Mouse (Mus musculus): ENCODE data around the gene Rgsl1. TPM values are rescaled to one million over a fixed set of nuclear protein-coding genes. Genes with fewer than 3 reads are reported as not detected.
A peak's percentile ranks its signal among the peaks of the same experiment; 100 is the strongest.
"Not testable (repeated sequence)": the region's sequence is repeated elsewhere in the genome, so short reads cannot be mapped to it uniquely, and the experiment has no call there.

Rgsl1 gene
- polyA plus RNA-seq, 1 experiment from 2014 or later: 0.08 TPM

DNA sequence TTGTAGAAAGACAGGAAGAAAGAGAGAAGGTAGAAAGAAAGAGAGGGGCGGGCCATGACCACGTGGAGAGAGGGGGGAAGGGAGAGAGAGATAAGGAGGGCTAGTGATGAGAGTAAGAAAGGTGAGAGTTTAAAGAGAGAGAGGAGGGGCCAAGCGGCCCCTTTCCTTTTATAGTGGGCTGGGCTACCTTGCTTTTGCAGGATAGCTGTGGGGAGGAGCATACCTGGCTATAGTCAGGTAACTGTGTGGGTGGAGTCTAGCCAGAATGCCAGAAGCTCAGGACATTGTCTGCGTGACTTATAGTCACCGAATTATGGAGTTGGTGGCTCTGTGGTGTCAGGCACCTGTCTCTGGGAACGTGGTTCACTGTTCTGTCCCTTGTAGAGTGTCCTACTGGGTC is 74.4 kb downstream of the Rgsl1 start:
- not testable (repeated sequence) for H3K27me3 ChIP-seq (replicated peaks; ENCODE audit: control insufficient read depth, insufficient read depth, low read length); H3K36me3 ChIP-seq (ENCODE audit: control insufficient read depth, insufficient read depth, low read length); DNase-seq (ENCODE audit: low spot score); H3K4me2 ChIP-seq (ENCODE audit: low read length); H3K4me3 ChIP-seq (ENCODE audit: low read depth, low read length); H3K4me1 ChIP-seq (replicated peaks; ENCODE audit: control insufficient read depth, insufficient read depth, low read length); H3K9me3 ChIP-seq (ENCODE audit: control insufficient read depth, low read length); H3K9ac ChIP-seq (ENCODE audit: low read length)
- H3K27ac ChIP-seq (ENCODE audit: low read depth): peak overlapping the region; percentile 76
- 58% methylated on average over 6 of the region's 6 CpGs for WGBS
- peak; percentile 53 for ATAC-seq (replicated peaks; ENCODE audit: low FRiP score, low TSS enrichment, low read depth)

DNA sequence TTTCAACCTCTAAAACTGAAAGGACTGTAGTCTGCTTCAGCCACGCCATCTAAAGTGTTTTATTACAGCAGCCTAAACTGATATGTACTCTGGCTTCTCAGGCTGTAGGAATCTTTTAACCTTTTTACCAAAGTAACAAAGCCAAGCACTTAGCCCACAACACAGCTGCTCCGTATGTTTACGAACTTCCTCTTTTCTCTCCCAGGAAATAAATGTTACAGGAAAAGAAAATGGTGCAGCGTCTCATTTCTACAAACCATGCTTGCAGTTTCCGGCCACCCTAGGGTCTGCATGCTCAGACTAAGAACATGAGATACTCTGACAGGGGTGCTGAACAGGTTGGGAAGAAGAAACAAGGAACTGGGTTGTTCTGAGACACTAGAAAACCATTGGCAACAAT is 75.5 kb downstream of the Rgsl1 start:
- H3K4me1 ChIP-seq (replicated peaks; ENCODE audit: control insufficient read depth, insufficient read depth, low read length): peaks cover 6% of the 10 kb centered on the region; the same call in 1 of the 2 replicates
- H3K36me3 ChIP-seq (ENCODE audit: control insufficient read depth, insufficient read depth, low read length): no peaks in the 10 kb centered on the region
- no peak overlapping the region for H3K9ac ChIP-seq (ENCODE audit: low read length)
- ATAC-seq (replicated peaks; ENCODE audit: low FRiP score, low TSS enrichment, low read depth) (no peak), DNase-seq (ENCODE audit: low spot score) (no peak)
- peak overlapping the region; percentile 29; the same call in 1 of the 2 replicates for H3K4me2 ChIP-seq (ENCODE audit: low read length)
- H3K4me3 ChIP-seq (ENCODE audit: low read depth, low read length): no peak overlapping the region
- H3K9me3 ChIP-seq (ENCODE audit: control insufficient read depth, low read length): no peaks in the 10 kb centered on the region
- no peaks in the 10 kb centered on the region for H3K27me3 ChIP-seq (replicated peaks; ENCODE audit: control insufficient read depth, insufficient read depth, low read length)
- WGBS: 68% methylated on average over 5 of the region's 5 CpGs
- peak overlapping the region; percentile 59; the same call in 1 of the 2 replicates for H3K27ac ChIP-seq (ENCODE audit: low read depth)

GRCm38 (mm10) chr1:153767281-153767680 is 76.7 kb downstream of the Rgsl1 start:
- WGBS: 81% methylated on average over 1 of the region's 1 CpGs
- ATAC-seq (replicated peaks; ENCODE audit: low FRiP score, low TSS enrichment, low read depth) (no peak), DNase-seq (ENCODE audit: low spot score) (no peak)
- no peaks in the 10 kb centered on the region for H3K27me3 ChIP-seq (replicated peaks; ENCODE audit: control insufficient read depth, insufficient read depth, low read length)
- no peaks in the 10 kb centered on the region for H3K36me3 ChIP-seq (ENCODE audit: control insufficient read depth, insufficient read depth, low read length)
- no peak overlapping the region for H3K9ac ChIP-seq (ENCODE audit: low read length)
- no peaks in the 10 kb centered on the region for H3K9me3 ChIP-seq (ENCODE audit: control insufficient read depth, low read length)
- H3K27ac ChIP-seq (ENCODE audit: low read depth): no peak overlapping the region
- no peak overlapping the region for H3K4me2 ChIP-seq (ENCODE audit: low read length)
- peaks cover 6% of the 10 kb centered on the region; the same call in 1 of the 2 replicates for H3K4me1 ChIP-seq (replicated peaks; ENCODE audit: control insufficient read depth, insufficient read depth, low read length)
- H3K4me3 ChIP-seq (ENCODE audit: low read depth, low read length): no peak overlapping the region

DNA sequence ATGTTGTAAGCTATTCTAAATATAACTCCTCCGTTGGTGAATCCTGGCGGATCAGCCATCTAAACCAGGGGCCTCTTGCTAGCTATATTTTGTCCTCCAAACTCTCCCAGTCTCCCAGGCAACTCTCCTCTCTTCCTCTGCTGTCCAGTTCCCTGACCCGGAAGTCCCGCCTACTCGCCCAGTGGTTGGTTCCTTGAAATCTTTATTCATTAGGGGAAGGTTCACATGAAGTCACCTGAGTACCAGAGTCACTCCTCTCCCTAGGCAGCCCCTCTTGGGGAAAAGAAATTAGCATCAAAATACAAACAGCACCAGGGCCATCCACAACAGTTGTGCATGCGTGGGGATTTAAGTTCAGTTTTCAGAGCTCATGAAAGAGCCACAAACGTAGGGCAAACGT is 77.6 kb downstream of the Rgsl1 start:
- Histone ChIP-seq H3K4me3 (ENCODE audit: low read depth, low read length) (no peak overlapping the region), H3K36me3 (ENCODE audit: control insufficient read depth, insufficient read depth, low read length) (no peaks in the 10 kb centered on the region), H3K27me3 (replicated peaks; ENCODE audit: control insufficient read depth, insufficient read depth, low read length) (no peaks in the 10 kb centered on the region), H3K4me2 (ENCODE audit: low read length) (no peak overlapping the region), H3K9me3 (ENCODE audit: control insufficient read depth, low read length) (no peaks in the 10 kb centered on the region), H3K4me1 (replicated peaks; ENCODE audit: control insufficient read depth, insufficient read depth, low read length) (0 out of 2 replicates have a peak, but pooled peaks cover 2% of the 10 kb centered on the region), H3K9ac (ENCODE audit: low read length) (no peak overlapping the region), H3K27ac (ENCODE audit: low read depth) (no peak overlapping the region)
- ATAC-seq (replicated peaks; ENCODE audit: low FRiP score, low TSS enrichment, low read depth) (no peak), DNase-seq (ENCODE audit: low spot score) (no peak)
- 52% methylated on average over 8 of the region's 8 CpGs for WGBS

DNA sequence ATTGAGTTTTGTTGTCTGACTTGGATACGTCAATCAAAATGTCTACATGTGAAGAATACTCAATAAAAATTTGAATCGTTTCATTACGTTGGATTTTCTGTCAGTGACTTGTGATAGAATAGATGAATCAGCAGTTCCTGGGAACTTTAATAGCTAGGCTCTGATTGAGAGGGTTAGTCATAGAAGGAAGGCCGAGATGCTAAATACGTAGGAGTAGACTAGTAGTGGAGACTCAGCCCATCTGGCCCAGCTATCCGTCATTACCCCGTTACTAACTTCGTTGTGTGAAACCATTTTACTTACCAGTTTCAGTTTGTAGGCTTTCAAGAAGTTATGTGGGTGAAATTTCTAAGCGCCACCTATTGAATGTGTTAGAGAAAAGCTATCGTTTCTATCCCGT is 79.8 kb downstream of the Rgsl1 start:
- Histone ChIP-seq H3K9ac (ENCODE audit: low read length) (no peak overlapping the region), H3K4me3 (ENCODE audit: low read depth, low read length) (no peak overlapping the region), H3K27ac (ENCODE audit: low read depth) (no peak overlapping the region), H3K36me3 (ENCODE audit: control insufficient read depth, insufficient read depth, low read length) (no peaks in the 10 kb centered on the region; the same call in 1 of the 2 replicates), H3K4me2 (ENCODE audit: low read length) (no peak overlapping the region), H3K9me3 (ENCODE audit: control insufficient read depth, low read length) (no peaks in the 10 kb centered on the region), H3K4me1 (replicated peaks; ENCODE audit: control insufficient read depth, insufficient read depth, low read length) (no peaks in the 10 kb centered on the region), H3K27me3 (replicated peaks; ENCODE audit: control insufficient read depth, insufficient read depth, low read length) (no peaks in the 10 kb centered on the region)
- DNase-seq (ENCODE audit: low spot score) (no peak), ATAC-seq (replicated peaks; ENCODE audit: low FRiP score, low TSS enrichment, low read depth) (no peak)
- 86% methylated on average over 11 of the region's 11 CpGs for whole genome bisulfite sequencing

DNA sequence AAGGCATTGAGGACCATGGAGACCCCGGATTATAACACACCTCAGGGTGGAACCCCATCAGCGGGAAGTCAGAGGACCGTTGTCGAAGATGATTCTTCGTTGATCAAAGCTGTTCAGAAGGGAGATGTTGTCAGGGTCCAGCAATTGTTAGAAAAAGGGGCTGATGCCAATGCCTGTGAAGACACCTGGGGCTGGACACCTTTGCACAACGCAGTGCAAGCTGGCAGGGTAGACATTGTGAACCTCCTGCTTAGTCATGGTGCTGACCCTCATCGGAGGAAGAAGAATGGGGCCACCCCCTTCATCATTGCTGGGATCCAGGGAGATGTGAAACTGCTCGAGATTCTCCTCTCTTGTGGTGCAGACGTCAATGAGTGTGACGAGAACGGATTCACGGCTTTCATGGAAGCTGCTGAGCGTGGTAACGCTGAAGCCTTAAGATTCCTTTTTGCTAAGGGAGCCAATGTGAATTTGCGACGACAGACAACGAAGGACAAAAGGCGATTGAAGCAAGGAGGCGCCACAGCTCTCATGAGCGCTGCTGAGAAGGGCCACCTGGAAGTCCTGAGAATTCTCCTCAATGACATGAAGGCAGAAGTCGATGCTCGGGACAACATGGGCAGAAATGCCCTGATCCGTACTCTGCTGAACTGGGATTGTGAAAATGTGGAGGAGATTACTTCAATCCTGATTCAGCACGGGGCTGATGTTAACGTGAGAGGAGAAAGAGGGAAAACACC is 90.0 kb downstream of the Rgsl1 start:
- H3K4me2 ChIP-seq (ENCODE audit: low read length): no peak overlapping the region
- no peaks in the 10 kb centered on the region for H3K9me3 ChIP-seq (ENCODE audit: control insufficient read depth, low read length)
- no peak overlapping the region for H3K9ac ChIP-seq (ENCODE audit: low read length)
- H3K4me3 ChIP-seq (ENCODE audit: low read depth, low read length): no peak overlapping the region
- DNase-seq (ENCODE audit: low spot score) (no peak), ATAC-seq (replicated peaks; ENCODE audit: low FRiP score, low TSS enrichment, low read depth) (no peak)
- 72% methylated on average over 25 of the region's 25 CpGs for WGBS
- no peak overlapping the region for H3K27ac ChIP-seq (ENCODE audit: low read depth)
- H3K27me3 ChIP-seq (replicated peaks; ENCODE audit: control insufficient read depth, insufficient read depth, low read length): no peaks in the 10 kb centered on the region
- no peaks in the 10 kb centered on the region for H3K36me3 ChIP-seq (ENCODE audit: control insufficient read depth, insufficient read depth, low read length)
- peaks cover 9% of the 10 kb centered on the region for H3K4me1 ChIP-seq (replicated peaks; ENCODE audit: control insufficient read depth, insufficient read depth, low read length)

DNA sequence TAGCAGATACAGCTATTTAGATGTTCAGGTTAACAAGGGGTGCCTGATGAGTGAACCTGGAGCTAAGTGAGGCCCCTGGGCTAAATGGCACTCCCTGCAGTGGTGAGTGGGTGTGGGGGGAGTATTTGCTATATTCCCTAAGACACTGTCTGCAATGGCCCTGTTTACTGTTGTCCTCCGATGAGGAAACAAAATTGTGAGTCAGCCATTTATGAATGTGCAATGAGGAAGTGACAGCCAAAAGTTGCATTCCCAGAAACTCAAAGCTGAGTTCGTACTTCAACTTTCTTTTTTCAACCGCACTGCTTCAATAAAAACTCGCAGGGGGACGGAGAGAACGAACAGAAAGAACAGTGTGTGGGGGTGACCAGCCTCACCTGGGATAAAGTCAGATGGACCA is 91.4 kb downstream of the Rgsl1 start:
- ATAC-seq (replicated peaks; ENCODE audit: low FRiP score, low TSS enrichment, low read depth) (no peak), DNase-seq (ENCODE audit: low spot score) (no peak)
- 86% methylated on average over 6 of the region's 6 CpGs for WGBS
- Histone ChIP-seq H3K27me3 (replicated peaks; ENCODE audit: control insufficient read depth, insufficient read depth, low read length) (no peaks in the 10 kb centered on the region), H3K9ac (ENCODE audit: low read length) (peak overlapping the region; percentile 34), H3K4me3 (ENCODE audit: low read depth, low read length) (peak overlapping the region; percentile 29), H3K36me3 (ENCODE audit: control insufficient read depth, insufficient read depth, low read length) (no peaks in the 10 kb centered on the region), H3K4me1 (replicated peaks; ENCODE audit: control insufficient read depth, insufficient read depth, low read length) (peaks cover 18% of the 10 kb centered on the region), H3K27ac (ENCODE audit: low read depth) (peak overlapping the region; percentile 64; the same call in 1 of the 2 replicates), H3K9me3 (ENCODE audit: control insufficient read depth, low read length) (no peaks in the 10 kb centered on the region), H3K4me2 (ENCODE audit: low read length) (peak overlapping the region; percentile 47)

DNA sequence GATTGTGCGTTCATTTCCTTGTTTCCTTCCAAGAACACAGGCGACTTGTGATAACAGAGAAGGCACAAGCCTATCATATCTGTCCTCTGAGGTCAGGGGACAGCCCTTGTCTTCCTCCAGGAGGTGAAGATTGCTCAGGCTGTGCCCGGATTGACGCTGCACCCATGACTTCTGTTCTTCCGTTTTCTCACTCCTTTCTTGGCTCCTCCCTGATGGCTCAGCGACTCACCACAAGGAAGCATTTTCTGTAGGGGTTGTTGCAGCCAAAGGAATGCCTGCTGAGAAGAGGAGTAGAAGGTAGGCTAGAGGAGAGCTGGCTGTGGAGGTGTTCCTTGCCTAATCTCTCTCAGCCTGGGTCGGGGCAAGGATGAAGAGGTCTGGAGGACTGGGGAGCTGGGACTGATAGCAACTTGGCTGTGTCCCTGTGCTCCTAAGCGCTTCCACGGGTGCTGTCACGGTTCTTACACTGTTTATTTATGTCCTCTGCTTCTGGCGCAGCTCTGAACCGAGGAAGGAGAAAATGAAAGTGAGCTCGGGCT is 92.1 kb downstream of the Rgsl1 start:
- WGBS: 28% methylated on average over 13 of the region's 13 CpGs
- Histone ChIP-seq H3K4me3 (ENCODE audit: low read depth, low read length) (peak overlapping the region; percentile 29), H3K36me3 (ENCODE audit: control insufficient read depth, insufficient read depth, low read length) (no peaks in the 10 kb centered on the region), H3K9ac (ENCODE audit: low read length) (peak overlapping the region; percentile 34), H3K27ac (ENCODE audit: low read depth) (peak overlapping the region; percentile 64), H3K4me1 (replicated peaks; ENCODE audit: control insufficient read depth, insufficient read depth, low read length) (peaks cover 18% of the 10 kb centered on the region), H3K4me2 (ENCODE audit: low read length) (peak overlapping the region; percentile 47), H3K27me3 (replicated peaks; ENCODE audit: control insufficient read depth, insufficient read depth, low read length) (no peaks in the 10 kb centered on the region), H3K9me3 (ENCODE audit: control insufficient read depth, low read length) (no peaks in the 10 kb centered on the region)
- ATAC-seq (replicated peaks; ENCODE audit: low FRiP score, low TSS enrichment, low read depth): no peak
- peak; percentile 67 for DNase-seq (ENCODE audit: low spot score)

- Histone ChIP-seq H3K27ac (ENCODE audit: low read depth) (no peak overlapping the region), H3K4me2 (ENCODE audit: low read length) (peak overlapping the region; percentile 60), H3K4me1 (replicated peaks; ENCODE audit: control insufficient read depth, insufficient read depth, low read length) (peaks cover 18% of the 10 kb centered on the region), H3K9me3 (ENCODE audit: control insufficient read depth, low read length) (no peaks in the 10 kb centered on the region), H3K36me3 (ENCODE audit: control insufficient read depth, insufficient read depth, low read length) (no peaks in the 10 kb centered on the region), H3K9ac (ENCODE audit: low read length) (peak overlapping the region; percentile 54), H3K4me3 (ENCODE audit: low read depth, low read length) (peak overlapping the region; percentile 30; the same call in 1 of the 2 replicates), H3K27me3 (replicated peaks; ENCODE audit: control insufficient read depth, insufficient read depth, low read length) (no peaks in the 10 kb centered on the region)
- ATAC-seq (replicated peaks; ENCODE audit: low FRiP score, low TSS enrichment, low read depth) (no peak), DNase-seq (ENCODE audit: low spot score) (no peak)
- 55% methylated on average over 6 of the region's 6 CpGs for WGBS
Measured at GRCm38 (mm10) chr1:153750054-153750453, 93.9 kb downstream of the Rgsl1 start.
